Mouse (Mus musculus) hindbrain, postnatal 0 days (tissue): ENCODE results near the gene Smarcb1. TPM values are rescaled to one million over a fixed set of nuclear protein-coding genes. Genes with fewer than 3 reads are reported as not detected.
A peak's percentile ranks its signal among the peaks of the same experiment; 100 is the strongest.

Experiments
- ATAC-seq: fragments of 200-750 bp; cut with Nextera tagmentation; 2 replicates; pipeline ENCODE4 v1.8.0; 2017; ENCODE audit warnings: mild to moderate bottlenecking, moderate TSS enrichment, moderate library complexity
- DNase-seq: peaks from one replicate; pipeline ENCODE4 v3.0.0-alpha.2; 2015; ENCODE audit warnings: low spot score
- H3K27ac ChIP-seq: fragments of 300-500 bp; sonication (generic); 2 replicates; pipeline ENCODE4 v1.5.1; 2014; ENCODE audit warnings: mild to moderate bottlenecking
- H3K27me3 ChIP-seq: fragments of 300-500 bp; sonication (generic); 2 replicates; pipeline ENCODE4 v1.6.1; 2014; ENCODE audit warnings: low read length, mixed read lengths; ENCODE audit not compliant: insufficient read depth
- H3K36me3 ChIP-seq: fragments of 300-500 bp; sonication (generic); 2 replicates; pipeline ENCODE4 v1.6.1; 2014; ENCODE audit warnings: low read length, mixed read lengths; ENCODE audit not compliant: insufficient read depth
- H3K4me1 ChIP-seq: fragments of 300-500 bp; sonication (generic); 2 replicates; pipeline ENCODE4 v1.6.1; 2014; ENCODE audit warnings: antibody characterized with exemption, low read length, mixed read lengths; ENCODE audit not compliant: insufficient read depth
- H3K4me2 ChIP-seq: fragments of 300-500 bp; sonication (generic); 2 replicates; pipeline ENCODE4 v1.6.1; 2014; ENCODE audit warnings: low read depth, mild to moderate bottlenecking, low read length, moderate library complexity, mixed read lengths
- H3K4me3 ChIP-seq: fragments of 300-500 bp; sonication (generic); 2 replicates; pipeline ENCODE4 v1.5.1; 2014; ENCODE audit warnings: low read length
- H3K9ac ChIP-seq: fragments of 300-500 bp; sonication (generic); replicated peaks from 2 replicates; pipeline ENCODE4 v1.6.1; 2014; ENCODE audit warnings: mild to moderate bottlenecking, low read length, moderate library complexity, mixed read lengths
- H3K9me3 ChIP-seq: fragments of 300-500 bp; sonication (generic); 2 replicates; pipeline ENCODE4 v1.6.1; 2016; ENCODE audit warnings: low read length, mixed read lengths
- CTCF ChIP-seq: IDR thresholded peaks from 2 replicates; pipeline ENCODE4 v1.5.1; 2016; ENCODE audit warnings: antibody characterized with exemption, control low read depth, low read depth
- WGBS: fragments of 180-500 bp; shearing (Covaris S2); extraction: QIAGEN DNeasy Blood & Tissue Kit; methylation state at CpG from one replicate; pipeline ENCODE4 v1.1.7; 2014; 5-methylcytosine and 5-hydroxymethylcytosine counted together
- polyA plus RNA-seq: library from polyadenylated mRNA; unstranded; fragments of >200 nt; fragmentation: Nextera tagmentation; extraction: Ambion mirVana; gene quantifications from 2 replicates; pipeline ENCODE4 v1.2.1, GENCODE M21; 2015
- total RNA-seq: library from RNA; depleted of rRNA; stranded (reverse); fragments of >200 nt; gene quantifications from 2 replicates; pipeline ENCODE4 v1.2.3, GENCODE M21; 2014

Gene Smarcb1
- total and polyA plus RNA-seq, 2 experiments from 2014 or later, result 156 to 197 TPM

- 16% methylated on average over 15 of the region's 15 CpGs for WGBS
- no peak overlapping the region for H3K9ac ChIP-seq
- no peak overlapping the region for H3K4me3 ChIP-seq
- H3K27ac ChIP-seq, result no peak overlapping the region
- no peak; the same call in none of the 2 replicates for ATAC-seq
- H3K36me3 ChIP-seq, result no peaks in the 10 kb centered on the region
- H3K4me1 ChIP-seq, result no peaks in the 10 kb centered on the region
- no peaks in the 10 kb centered on the region for H3K9me3 ChIP-seq
- H3K27me3 ChIP-seq, result no peaks in the 10 kb centered on the region
- peak overlapping the region; percentile 27; the same call in 1 of the 2 replicates for H3K4me2 ChIP-seq
- DNase-seq, result peak; percentile 10
- no peak for TF ChIP-seq CTCF
Observed at GRCm38 (mm10) chr10:75882433-75883231, 38.8 kb downstream of the Smarcb1 start.

DNA sequence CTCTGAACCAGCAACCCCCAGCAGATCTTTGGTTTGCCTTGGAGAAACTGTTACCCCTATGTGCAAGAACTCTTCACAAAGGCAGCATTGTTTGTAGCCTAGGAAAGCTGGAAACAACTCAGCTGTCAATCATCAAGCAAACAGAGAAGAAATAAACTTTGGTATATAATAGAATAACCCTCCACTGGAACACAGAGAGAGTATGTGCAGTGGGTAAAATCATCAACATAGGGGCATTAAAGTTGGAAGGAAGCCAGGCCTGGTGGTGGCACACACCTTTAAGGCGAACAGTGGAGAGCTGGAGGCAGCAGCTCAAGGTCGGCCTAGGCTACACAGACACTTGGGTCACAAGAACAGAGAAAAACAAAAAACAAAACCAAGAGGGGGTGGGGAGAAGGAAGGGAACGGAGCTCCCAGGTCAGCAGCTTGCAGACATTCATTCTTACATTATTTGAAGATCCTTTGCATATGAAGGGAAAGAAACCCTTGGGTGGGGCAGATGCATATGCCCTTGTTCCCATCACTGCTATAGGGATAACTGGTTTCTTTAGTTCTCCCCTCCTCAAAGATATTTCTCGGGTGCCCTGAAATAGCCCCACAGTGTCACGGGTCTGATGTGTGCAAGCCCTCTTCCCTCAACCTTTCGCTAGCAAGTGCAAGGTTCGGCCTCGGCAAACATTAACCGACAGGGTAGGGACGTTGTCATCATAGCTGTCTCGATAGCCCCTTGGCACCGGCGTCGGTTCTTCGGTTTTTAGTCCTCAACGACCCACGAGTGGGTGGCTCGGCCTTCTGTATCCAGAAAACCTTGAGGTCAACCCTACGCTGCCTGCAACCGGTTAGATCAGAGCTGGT, 39.6 kb downstream of the Smarcb1 start:
- DNase-seq, result no peak
- Histone ChIP-seq H3K9ac (no peak overlapping the region), H3K4me1 (no peaks in the 10 kb centered on the region), H3K4me3 (no peak overlapping the region), H3K4me2 (no peak overlapping the region), H3K9me3 (no peaks in the 10 kb centered on the region), H3K36me3 (no peaks in the 10 kb centered on the region), H3K27me3 (no peaks in the 10 kb centered on the region), H3K27ac (no peak overlapping the region)
- TF ChIP-seq CTCF, result no peak
- 19% methylated on average over 20 of the region's 20 CpGs for WGBS
- ATAC-seq, result peak; percentile 34; the same call in 1 of the 2 replicates

- no peak overlapping the region for H3K4me3 ChIP-seq
- H3K27me3 ChIP-seq, result no peaks in the 10 kb centered on the region
- 34% methylated on average over 6 of the region's 6 CpGs for WGBS
- ATAC-seq (no peak), DNase-seq (no peak)
- no peak overlapping the region for H3K4me2 ChIP-seq
- H3K9ac ChIP-seq, result no peak overlapping the region
- no peak overlapping the region for H3K27ac ChIP-seq
- H3K4me1 ChIP-seq, result no peaks in the 10 kb centered on the region
- TF ChIP-seq CTCF, result no peak
- H3K36me3 ChIP-seq, result no peaks in the 10 kb centered on the region
- no peaks in the 10 kb centered on the region for H3K9me3 ChIP-seq
Observed at GRCm38 (mm10) chr10:75880771-75881577, 40.4 kb downstream of the Smarcb1 start.

DNA sequence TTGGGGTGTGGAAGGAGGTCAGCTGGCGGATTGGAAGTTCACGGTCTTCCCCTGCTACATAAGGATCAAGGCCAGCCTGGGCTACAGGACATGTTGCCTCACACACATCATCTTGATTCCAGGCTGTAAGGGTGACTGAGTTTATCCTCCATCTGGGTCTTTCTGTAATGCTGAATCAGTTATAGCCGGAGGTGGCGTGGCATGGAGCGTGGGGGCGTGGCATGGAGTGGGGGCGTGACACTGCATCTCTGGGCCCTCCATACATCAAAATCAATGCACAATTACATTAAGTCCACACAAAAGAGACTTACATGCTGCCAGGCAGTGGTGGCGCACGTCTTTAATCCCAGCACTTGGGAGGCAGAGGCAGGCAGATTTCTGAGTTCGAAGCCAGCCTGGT, 41.1 kb downstream of the Smarcb1 start:
- Histone ChIP-seq H3K4me3 (no peak overlapping the region), H3K4me2 (no peak overlapping the region), H3K27me3 (no peaks in the 10 kb centered on the region), H3K9me3 (no peaks in the 10 kb centered on the region), H3K9ac (no peak overlapping the region), H3K36me3 (no peaks in the 10 kb centered on the region), H3K27ac (no peak overlapping the region), H3K4me1 (no peaks in the 10 kb centered on the region)
- no peak for DNase-seq
- TF ChIP-seq CTCF, result no peak
- ATAC-seq, result no peak
- WGBS, result 92% methylated on average over 10 of the region's 10 CpGs

- Histone ChIP-seq H3K27ac (no peak overlapping the region), H3K9me3 (no peaks in the 10 kb centered on the region), H3K4me1 (peaks cover under 1% of the 10 kb centered on the region; the same call in 1 of the 2 replicates), H3K9ac (no peak overlapping the region), H3K4me3 (no peak overlapping the region), H3K4me2 (no peak overlapping the region), H3K36me3 (no peaks in the 10 kb centered on the region), H3K27me3 (no peaks in the 10 kb centered on the region)
- no peak for DNase-seq
- 78% methylated on average over 3 of the region's 3 CpGs for WGBS
- ATAC-seq, result no peak
- no peak for TF ChIP-seq CTCF
Observed at GRCm38 (mm10) chr10:75878836-75879235, 42.6 kb downstream of the Smarcb1 start.

DNA sequence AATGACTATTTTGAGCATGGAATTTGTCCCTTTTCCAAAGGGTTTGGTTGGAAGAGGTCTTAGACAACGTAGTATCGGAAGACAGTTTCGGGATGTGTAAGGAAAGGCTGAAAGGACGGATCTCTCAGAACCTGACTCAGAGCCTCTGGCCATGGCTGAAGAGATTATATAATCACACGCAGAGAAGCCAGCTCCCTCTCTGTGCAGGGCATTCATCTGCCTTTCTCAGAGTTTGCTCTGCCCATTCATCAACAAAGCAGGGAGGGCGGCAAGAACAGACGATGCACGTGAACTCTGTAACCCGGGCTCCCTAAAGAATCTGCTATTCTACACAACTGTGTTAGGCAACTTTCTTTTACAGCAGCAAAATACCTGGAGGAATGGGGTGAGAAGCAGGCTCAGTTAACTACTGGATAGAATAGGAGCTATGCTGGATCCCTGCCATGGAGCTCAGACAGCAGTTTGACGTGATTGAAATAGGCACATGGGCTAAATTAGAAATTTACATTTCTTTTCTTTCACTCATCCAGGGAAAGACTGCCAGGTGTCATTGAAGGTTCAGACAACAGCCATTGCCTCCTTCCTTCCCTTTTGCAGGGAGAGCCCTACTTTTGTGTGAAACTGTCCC, 47.8 kb downstream of the Smarcb1 start:
- Histone ChIP-seq H3K27ac (peak overlapping the region; percentile 81), H3K9ac (peak overlapping the region; percentile 28)
- no peak for ATAC-seq

More for the DNA sequence above, 47.8 kb downstream of the Smarcb1 start:
- Histone ChIP-seq H3K4me1 (peaks cover 10% of the 10 kb centered on the region), H3K27me3 (no peaks in the 10 kb centered on the region), H3K36me3 (no peaks in the 10 kb centered on the region), H3K9me3 (no peaks in the 10 kb centered on the region), H3K4me3 (peak overlapping the region; percentile 25), H3K4me2 (peak overlapping the region; percentile 50)
- 12% methylated on average over 10 of the region's 10 CpGs for WGBS
- peak; percentile 50 for DNase-seq
- no peak for TF ChIP-seq CTCF
